Mouse (Mus musculus): ENCODE measurements around the gene Atp6v1c2. TPM values are rescaled to one million over a fixed set of nuclear protein-coding genes. Genes with fewer than 3 reads are reported as not detected.

Atp6v1c2 gene
- total and polyA plus RNA-seq, 3 experiments, result not detected

DNA sequence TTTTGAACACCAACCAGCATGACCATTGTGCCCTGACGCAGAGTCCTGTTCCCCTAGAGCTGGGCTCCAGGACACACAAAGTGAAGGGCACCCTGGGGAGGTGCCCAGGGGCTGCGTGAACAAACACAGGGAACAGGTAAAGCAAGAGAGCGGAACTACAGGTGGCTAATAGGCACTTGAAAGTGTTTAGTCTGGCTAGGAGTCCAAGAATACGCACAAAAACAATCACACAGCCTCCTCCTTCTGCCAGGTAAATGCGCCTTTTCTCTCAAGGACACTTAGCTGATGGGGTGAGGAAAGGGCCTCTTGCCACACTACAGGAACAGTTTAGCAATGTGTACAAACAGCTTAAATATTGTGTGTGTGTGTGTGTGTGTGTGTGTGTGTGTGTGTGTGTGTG lies 13.1 kb downstream of the Atp6v1c2 start:
- H3K79me2 ChIP-seq (ENCODE audit: control insufficient read depth, insufficient read depth, low read length, poor library complexity), result no peaks in the 10 kb centered on the region
- no peaks in the 10 kb centered on the region for H3K9me3 ChIP-seq (replicated peaks; ENCODE audit: insufficient read depth, low read length)
- H3K4me3 ChIP-seq (ENCODE audit: control insufficient read depth in 1 of 2, insufficient read depth in 1 of 2, low read depth in 2 of 2, low read length in 2 of 2), result no peak overlapping the region
- peaks cover 0 to 1% of the 10 kb centered on the region in 2 experiments; a peak in 3 of 4 replicates for H3K27me3 ChIP-seq (ENCODE audit: control insufficient read depth in 1 of 2, insufficient read depth in 2 of 2, low read length in 2 of 2)
- H3K27ac ChIP-seq (ENCODE audit: control insufficient read depth, low read depth, low read length), result no peak overlapping the region
- DNase-seq (ENCODE audit: low read depth, low spot score), result no peak
- no peak overlapping the region for H3K9ac ChIP-seq (ENCODE audit: control insufficient read depth, low read depth, low read length, poor library complexity, severe bottlenecking)
- TF ChIP-seq MAX (IDR thresholded peaks at IDR 0.05; ENCODE audit: low read length) (no peak), CTCF (IDR thresholded peaks at IDR 0.05 in 2 of 3, conservative IDR thresholded peaks at IDR 0.05 in 1 of 3; ENCODE audit: control insufficient read depth in 1 of 3, insufficient read depth in 1 of 3, low read depth in 2 of 3, low read length in 3 of 3, poor library complexity in 1 of 3, severe bottlenecking in 1 of 3) (no peak), TCF12 (IDR thresholded peaks at IDR 0.05; ENCODE audit: low read depth, low read length) (no peak)
- H3K4me1 ChIP-seq (ENCODE audit: control insufficient read depth in 1 of 2, insufficient read depth in 2 of 2, low read length in 2 of 2), result no peaks in the 10 kb centered on the region
- H3K36me3 ChIP-seq (ENCODE audit: control insufficient read depth in 1 of 2, insufficient read depth in 2 of 2, low read length in 2 of 2), result no peaks in the 10 kb centered on the region

DNA sequence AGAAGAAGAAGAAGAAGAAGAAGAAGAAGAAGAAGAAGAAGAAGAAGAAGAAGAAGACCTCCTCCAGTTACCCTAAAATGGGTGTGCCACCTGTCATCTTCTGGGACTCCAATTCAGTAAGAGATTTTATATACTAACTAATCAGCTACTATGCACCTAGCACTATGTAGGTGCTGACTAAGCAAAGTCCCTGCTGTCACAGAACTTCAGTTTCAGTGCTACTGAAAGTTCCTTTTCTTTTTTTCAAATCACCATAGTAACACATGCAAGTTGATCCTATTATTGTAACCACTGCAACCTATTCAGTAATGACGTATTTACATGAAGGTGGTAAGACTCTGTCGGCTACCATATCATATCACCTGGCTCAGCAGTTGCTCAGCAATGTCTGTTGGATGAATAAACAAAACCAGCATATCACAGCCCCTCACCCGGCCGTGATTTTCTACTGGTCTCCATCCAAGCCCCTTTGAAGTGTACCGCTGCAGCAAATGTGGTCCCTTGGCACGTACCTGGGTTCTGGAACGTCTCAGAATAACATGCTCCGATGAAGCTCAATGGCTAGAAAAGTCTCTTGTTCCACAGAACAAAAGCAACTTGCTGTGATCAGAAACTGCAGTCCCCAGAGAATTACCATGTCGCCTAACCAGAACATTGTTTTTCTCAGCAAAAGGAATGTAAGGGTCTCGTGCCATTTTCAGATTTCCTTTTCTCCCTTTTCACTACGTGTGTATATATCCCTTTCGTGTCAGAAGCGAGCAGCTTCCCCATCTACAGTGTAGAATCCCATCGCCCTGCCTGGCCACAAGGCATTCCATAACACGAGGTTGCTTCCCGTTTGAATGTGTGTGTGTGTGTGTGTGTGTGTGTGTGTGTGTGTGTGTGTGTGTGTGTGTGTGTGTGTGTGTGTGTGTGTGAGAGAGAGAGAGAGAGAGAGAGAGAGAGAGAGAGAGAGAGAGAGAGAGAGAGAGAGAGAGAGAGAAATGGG lies 18.0 kb downstream of the Atp6v1c2 start:
- no peak for DNase-seq (ENCODE audit: low read depth, low spot score)
- H3K27me3 ChIP-seq (ENCODE audit: control insufficient read depth in 1 of 2, insufficient read depth in 2 of 2, low read length in 2 of 2), result no peaks in the 10 kb centered on the region; a peak in 1 of 4 replicates
- H3K36me3 ChIP-seq (ENCODE audit: control insufficient read depth in 1 of 2, insufficient read depth in 2 of 2, low read length in 2 of 2), result no peaks in the 10 kb centered on the region
- no peak overlapping the region for H3K27ac ChIP-seq (ENCODE audit: control insufficient read depth, low read depth, low read length)
- H3K9ac ChIP-seq (ENCODE audit: control insufficient read depth, low read depth, low read length, poor library complexity, severe bottlenecking), result no peak overlapping the region
- H3K9me3 ChIP-seq (replicated peaks; ENCODE audit: insufficient read depth, low read length), result no peaks in the 10 kb centered on the region
- no peak for TF ChIP-seq E2F4 (IDR thresholded peaks at IDR 0.05; ENCODE audit: borderline replicate concordance, low read depth, low read length)
- 0 out of 4 replicates have a peak, but pooled peaks cover 0 to 3% of the 10 kb centered on the region in 2 experiments for H3K4me1 ChIP-seq (ENCODE audit: control insufficient read depth in 1 of 2, insufficient read depth in 2 of 2, low read length in 2 of 2)
- H3K79me2 ChIP-seq (ENCODE audit: control insufficient read depth, insufficient read depth, low read length, poor library complexity), result no peaks in the 10 kb centered on the region
- no peak overlapping the region for H3K4me3 ChIP-seq (ENCODE audit: control insufficient read depth in 1 of 2, insufficient read depth in 1 of 2, low read depth in 2 of 2, low read length in 2 of 2)

DNA sequence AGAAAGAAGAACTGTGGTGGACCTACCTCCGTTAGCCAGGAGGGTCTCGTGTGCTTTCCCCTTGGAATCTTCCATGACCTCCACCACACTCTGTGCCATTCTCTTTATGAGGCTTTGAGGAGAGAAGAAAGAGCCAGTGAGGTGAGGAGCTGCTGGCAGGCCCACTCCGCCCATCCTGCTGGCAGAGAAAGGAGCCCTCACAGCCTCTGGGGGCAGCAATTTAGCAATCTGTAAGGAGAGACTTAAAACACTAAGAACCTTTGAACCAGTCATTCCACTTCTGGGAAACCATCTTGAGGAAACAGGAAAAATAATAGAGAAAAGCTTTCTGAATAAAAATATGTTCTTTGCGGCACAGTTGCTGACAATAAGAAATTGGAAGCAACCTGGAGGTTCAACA lies 20.9 kb downstream of the Atp6v1c2 start:
- DNase-seq (ENCODE audit: low read depth, low spot score), result no peak
- Histone ChIP-seq H3K9me3 (replicated peaks; ENCODE audit: insufficient read depth, low read length) (no peaks in the 10 kb centered on the region), H3K9ac (ENCODE audit: control insufficient read depth, low read depth, low read length, poor library complexity, severe bottlenecking) (no peak overlapping the region), H3K27me3 (ENCODE audit: control insufficient read depth in 1 of 2, insufficient read depth in 2 of 2, low read length in 2 of 2) (no peaks in the 10 kb centered on the region), H3K27ac (ENCODE audit: control insufficient read depth, low read depth, low read length) (no peak overlapping the region), H3K79me2 (ENCODE audit: control insufficient read depth, insufficient read depth, low read length, poor library complexity) (no peaks in the 10 kb centered on the region), H3K4me3 (ENCODE audit: control insufficient read depth in 1 of 2, insufficient read depth in 1 of 2, low read depth in 2 of 2, low read length in 2 of 2) (no peak overlapping the region), H3K4me1 (ENCODE audit: control insufficient read depth in 1 of 2, insufficient read depth in 2 of 2, low read length in 2 of 2) (0 out of 4 replicates have a peak, but pooled peaks cover 0 to 3% of the 10 kb centered on the region in 2 experiments), H3K36me3 (ENCODE audit: control insufficient read depth in 1 of 2, insufficient read depth in 2 of 2, low read length in 2 of 2) (no peaks in the 10 kb centered on the region)
- TF ChIP-seq CHD2 (IDR thresholded peaks at IDR 0.05; ENCODE audit: low read length), result no peak

DNA sequence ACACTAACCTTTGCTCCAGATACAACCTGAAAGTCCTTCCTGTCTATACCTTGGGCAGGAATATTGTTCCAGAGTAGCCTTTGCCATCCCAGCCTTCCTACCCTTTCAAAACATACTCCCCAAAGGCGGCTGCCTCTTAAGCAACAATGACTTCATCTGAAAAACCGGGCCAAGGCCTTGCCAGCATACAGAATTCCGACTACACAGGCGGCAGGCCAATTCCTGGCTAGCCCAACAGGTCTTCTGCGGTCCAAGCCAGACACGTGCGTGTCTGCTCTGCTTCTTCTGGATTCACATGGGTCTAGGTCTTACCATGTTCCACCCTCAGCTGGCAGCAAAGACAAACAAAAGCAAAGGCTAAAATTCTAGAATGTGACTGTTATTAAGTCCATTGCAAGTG lies 23.7 kb downstream of the Atp6v1c2 start:
- Histone ChIP-seq H3K9ac (ENCODE audit: control insufficient read depth, low read depth, low read length, poor library complexity, severe bottlenecking) (no peak overlapping the region), H3K4me3 (ENCODE audit: control insufficient read depth in 1 of 2, insufficient read depth in 1 of 2, low read depth in 2 of 2, low read length in 2 of 2) (no peak overlapping the region), H3K9me3 (replicated peaks; ENCODE audit: insufficient read depth, low read length) (no peaks in the 10 kb centered on the region), H3K79me2 (ENCODE audit: control insufficient read depth, insufficient read depth, low read length, poor library complexity) (no peaks in the 10 kb centered on the region), H3K4me1 (ENCODE audit: control insufficient read depth in 1 of 2, insufficient read depth in 2 of 2, low read length in 2 of 2) (0 out of 4 replicates have a peak, but pooled peaks cover 0 to 3% of the 10 kb centered on the region in 2 experiments), H3K27me3 (ENCODE audit: control insufficient read depth in 1 of 2, insufficient read depth in 2 of 2, low read length in 2 of 2) (no peaks in the 10 kb centered on the region), H3K27ac (ENCODE audit: control insufficient read depth, low read depth, low read length) (no peak overlapping the region), H3K36me3 (ENCODE audit: control insufficient read depth in 1 of 2, insufficient read depth in 2 of 2, low read length in 2 of 2) (no peaks in the 10 kb centered on the region)
- TF ChIP-seq TAL1 (IDR thresholded peaks at IDR 0.05; ENCODE audit: low read length) (no peak), ELF1 (IDR thresholded peaks at IDR 0.05; ENCODE audit: low read depth, low read length) (no peak), KAT2A (conservative IDR thresholded peaks at IDR 0.05; ENCODE audit: low read depth, low read length) (no peak)
- DNase-seq (ENCODE audit: low read depth, low spot score), result no peak
